Mouse (Mus musculus) natural killer cell, adult 2 months (primary cell): ENCODE measurements around the gene Atg9b.

Source experiments
- DNase-seq, 2 experiments: peaks; one replicate each; pipeline ENCODE4 v3.0.0; 2022; ENCODE audit warnings: low spot score in 2 of 2

The Atg9b gene

DNA sequence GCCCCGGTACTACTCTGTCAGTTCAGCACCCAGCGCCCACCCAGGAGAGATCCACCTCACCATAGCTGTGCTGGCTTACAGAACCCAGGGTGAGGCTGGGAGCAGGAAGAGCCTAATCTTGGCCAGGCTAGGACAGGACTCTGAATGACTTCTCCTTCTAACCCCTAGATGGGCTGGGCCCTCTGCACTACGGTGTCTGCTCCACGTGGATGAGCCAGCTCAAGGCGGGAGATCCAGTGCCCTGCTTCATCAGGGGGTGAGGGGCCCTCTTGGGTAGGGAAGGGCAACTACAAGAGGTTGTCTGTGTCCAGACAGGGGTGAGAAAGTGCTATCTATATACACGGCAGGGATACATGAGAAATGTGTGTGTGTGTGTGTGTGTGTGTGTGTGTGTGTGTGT is 10.5 kb downstream of the Atg9b start:
- DNase-seq, result no peak

DNA sequence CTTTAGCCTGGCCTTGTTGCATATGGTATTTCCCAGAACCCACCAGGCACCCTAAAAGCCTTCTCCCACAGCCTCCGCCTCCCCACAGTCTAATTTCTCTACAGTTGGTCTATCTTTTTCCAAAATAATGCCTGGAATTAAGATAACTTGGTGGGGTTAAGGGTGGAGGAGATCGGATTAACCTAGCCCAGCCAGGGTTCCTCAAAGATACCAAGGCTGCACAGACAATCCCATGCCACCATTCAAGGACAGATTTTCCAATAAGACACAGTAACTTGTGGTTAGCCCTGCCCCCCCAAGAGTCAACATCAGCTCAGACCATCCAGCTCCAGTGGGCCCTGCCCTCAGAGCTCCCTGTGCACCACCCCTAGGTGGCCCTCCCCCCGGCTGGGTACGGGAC is 11.4 kb downstream of the Atg9b start:
- no peak for DNase-seq

- no peak for DNase-seq
These were observed 12.4 kb downstream of the Atg9b start for GRCm38 (mm10) chr5:24379501-24379900.

DNA sequence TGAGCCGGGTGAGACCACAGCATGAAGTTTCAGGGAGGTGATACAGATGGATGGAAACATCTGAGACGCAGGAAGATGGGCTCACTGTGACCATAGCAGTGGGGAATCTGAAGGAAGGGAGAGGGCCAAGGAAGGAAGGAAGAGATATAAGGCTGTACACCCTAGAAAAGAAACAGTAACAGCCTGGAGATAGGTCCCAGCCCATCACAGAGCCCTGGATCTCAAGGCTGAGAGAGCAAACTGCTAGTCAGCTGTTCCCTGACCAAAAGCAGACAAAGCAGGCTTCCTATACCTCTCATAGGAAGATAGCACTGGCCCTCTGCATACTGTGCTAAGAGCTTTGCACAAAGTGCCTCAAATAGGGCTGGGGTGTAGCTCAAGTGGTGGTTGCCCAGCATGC is 13.2 kb downstream of the Atg9b start:
- no peak for DNase-seq

DNA sequence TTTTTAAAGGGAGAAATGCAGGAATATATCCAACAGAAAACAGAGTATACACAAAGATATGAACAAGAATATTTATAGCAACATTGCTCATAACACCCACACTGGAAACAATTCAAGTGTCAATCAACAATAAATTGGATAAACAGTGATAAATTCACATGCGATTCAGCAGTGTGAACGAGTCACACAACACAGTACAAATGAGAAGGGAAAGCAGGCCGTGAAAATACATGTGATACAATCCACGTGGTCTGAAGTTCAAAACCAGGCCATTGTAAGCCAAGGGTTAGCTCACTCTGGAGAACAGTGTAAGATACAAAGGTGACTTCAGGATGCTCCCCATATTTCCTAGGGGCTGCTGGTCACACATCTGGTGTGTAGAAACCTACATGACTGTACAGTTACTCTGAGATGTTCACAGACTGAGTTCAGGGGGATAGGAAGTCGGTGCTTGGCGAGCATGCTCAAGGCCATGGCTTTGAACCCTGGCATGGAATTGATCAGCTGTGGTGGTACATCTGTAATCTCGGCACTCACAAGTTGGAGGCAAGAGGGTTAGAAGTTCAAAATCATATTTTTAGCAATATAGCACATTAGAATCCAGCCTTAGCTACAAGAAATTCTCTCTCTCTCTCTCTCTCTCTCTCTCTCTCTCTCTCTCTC is 17.1 kb downstream of the Atg9b start:
- no peak for DNase-seq

- DNase-seq, result no peak
These were observed 17.7 kb downstream of the Atg9b start for GRCm38 (mm10) chr5:24374216-24374615.

- DNase-seq, result no peak
These were observed 18.1 kb downstream of the Atg9b start for GRCm38 (mm10) chr5:24373807-24374206.

DNA sequence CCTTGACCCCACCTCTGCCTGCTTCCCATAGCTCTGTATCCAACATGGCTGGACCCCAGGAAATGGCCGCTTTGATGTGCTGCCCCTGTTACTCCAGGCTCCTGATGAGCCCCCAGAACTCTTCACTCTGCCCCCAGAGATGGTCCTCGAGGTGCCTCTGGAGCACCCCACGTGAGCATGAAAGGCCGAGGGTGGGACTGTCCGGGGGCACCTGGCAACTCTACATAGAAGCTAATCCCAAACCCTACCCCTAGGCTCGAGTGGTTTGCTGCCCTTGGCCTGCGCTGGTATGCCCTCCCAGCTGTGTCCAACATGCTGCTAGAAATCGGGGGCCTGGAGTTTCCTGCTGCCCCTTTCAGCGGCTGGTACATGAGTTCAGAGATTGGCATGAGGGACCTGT is 22.2 kb downstream of the Atg9b start:
- DNase-seq, result no peak

- no peak for DNase-seq
These were observed 25.5 kb downstream of the Atg9b start for GRCm38 (mm10) chr5:24366426-24366825.

GRCm38 (mm10) chr5:24365528-24365927 is 26.4 kb downstream of the Atg9b start:
- no peak for DNase-seq

DNA sequence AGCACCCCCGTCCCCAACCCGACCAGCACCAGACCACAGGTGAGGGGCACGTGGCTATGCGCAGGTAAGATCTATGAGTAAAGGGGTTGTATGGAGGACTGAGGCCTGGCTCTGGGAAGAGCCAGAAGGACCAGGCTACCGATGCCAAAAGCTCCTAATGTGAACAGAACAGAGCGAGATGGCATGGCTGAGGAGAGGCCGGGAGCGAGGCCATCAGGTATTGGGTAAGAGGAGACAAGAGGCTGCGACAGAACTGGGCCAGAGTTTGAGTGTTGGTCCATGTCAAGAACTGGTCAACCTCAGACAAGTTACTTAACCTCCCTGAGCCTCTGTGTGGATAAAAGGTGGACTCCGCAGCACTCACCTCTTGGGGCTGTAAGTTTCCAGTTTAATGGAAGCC is 27.0 kb downstream of the Atg9b start:
- no peak for DNase-seq

DNA sequence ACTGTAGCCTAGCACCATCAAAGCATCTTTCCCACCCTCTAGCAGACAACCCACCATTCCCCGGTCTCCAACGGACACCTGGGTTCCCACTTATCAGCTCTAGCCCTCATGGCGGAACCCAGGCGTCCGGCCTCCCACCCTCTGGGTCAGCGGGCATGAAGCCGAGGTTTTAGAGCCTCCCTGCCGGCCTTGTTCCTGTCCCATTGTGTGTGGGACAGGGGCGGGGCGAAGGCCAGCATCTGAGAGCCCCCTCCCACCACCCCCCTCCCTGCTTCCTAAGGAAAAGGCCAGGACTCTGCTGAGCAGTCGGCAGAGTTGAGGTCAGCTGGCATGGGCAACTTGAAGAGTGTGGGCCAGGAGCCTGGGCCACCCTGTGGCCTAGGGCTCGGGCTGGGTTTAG is 27.4 kb downstream of the Atg9b start, which contains the start of gene Nos3:
Gene Nos3 (plus strand): TSS at position 303 of the 400 bp plus-strand sequence.
- DNase-seq, result no peak

DNA sequence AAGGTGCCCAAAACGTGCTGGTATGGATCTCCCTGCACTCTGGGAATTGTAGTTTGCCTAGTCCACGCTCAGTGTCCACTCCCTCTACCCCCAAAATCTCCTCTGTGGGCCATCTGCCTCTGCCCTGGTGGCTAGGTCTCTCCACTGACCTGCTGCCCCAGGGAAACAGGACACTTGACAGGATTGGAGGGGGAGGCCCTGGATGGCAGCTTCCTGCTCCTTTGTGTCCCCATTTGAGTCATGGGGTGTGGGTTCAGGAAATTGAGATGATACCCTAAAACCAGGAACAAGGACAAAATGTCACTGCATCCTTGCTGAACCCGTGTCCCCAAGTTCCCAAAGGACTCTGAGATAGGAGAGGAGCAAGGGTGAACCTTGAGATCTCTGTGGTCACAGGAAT is 27.9 kb downstream of the Atg9b start:
- no peak for DNase-seq

DNA sequence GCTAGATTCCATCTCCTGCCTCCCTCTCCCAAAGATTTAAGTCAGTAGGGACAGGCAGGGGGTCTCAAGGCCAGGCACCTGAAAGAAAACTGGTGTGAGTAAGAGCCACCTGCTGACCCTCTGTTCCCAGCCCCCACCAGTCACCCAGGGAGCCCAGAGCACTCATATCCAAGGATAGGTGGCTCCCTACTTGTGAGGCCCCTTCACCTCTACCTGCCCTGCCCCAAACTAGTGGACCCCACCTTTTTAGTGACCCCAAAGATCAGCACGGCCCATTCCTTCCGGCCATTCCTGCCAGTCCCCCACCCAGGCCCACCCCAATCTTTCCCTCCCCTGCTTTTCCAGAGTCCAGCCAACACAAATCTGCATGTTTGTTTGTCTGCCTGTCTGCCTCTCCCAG is 28.5 kb downstream of the Atg9b start:
- no peak for DNase-seq

DNA sequence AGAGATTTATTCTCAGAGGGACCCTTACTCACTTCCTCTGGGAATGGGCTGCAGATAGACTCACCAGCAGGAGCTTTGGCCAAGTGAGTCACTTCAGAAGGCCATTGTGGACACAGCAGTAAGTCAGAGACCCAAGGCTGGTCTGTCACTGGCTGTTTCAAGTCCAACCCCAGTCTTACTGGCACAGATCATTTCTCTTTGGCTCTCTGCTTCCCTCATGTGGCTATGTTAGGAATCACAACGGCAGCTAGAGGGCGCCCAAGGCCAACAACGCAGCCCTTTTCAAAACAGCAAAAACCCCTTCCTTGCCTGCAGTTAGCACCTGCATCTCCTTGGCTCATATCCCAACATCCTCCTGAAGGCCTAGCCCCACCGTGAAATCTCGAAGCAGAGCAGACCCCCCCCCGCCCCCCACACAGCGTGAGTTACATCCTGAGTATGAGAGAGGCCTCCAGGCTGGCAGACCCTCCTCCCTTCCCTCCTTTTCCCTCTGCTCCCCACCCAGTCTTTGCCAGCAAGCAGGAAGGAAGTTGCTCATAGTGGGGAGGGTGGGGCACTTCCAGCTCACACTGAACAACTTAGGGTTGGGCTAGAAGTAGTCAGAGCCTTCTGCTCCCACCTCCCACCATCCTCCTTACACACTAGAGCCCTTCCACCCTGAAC is 31.0 kb downstream of the Atg9b start:
- DNase-seq, result peak; percentile 65 to 73

GRCm38 (mm10) chr5:24357461-24357860 is 34.5 kb downstream of the Atg9b start:
- DNase-seq, result peak; percentile 13 to 50

DNA sequence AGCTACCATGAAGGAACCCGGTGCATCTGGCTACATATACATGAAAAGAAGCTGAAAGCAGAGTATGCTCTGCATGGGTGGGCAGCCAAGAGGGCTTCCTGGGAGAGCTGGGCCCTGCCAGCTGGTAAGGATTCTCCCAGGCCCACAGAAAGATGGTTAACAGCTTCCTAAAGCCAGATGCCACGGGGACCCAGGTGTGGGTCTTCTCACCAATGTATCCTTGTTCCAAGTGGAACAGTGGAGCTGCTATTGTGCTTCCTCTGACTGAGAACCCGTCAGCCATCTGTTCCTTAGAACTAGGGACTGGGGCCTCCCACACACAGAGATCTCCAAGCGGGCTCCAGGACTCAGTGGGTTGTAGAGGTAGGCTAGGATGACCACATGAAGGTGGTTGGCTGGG is 35.2 kb downstream of the Atg9b start:
- no peak for DNase-seq

DNA sequence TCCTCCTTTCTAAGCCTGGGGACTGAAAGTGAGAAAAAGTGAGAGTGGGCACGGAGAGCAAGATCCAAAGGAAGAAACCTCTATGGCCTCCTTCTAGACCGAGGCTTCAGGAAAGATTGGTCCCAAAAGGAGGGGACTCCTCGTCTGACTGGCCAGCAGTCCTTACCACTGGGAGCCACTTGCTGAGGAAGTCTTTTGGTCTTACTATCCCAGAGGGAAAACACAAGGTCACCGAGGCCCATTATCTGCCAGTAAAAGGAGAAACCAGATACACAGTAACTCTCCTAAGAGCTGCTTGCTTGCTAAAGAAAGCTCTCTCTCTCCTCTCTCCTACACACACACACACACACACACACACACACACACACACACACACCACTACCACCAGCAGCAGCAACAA is 38.6 kb downstream of the Atg9b start:
- no peak for DNase-seq

GRCm38 (mm10) chr5:24352251-24352859 is 39.6 kb downstream of the Atg9b start:
- no peak for DNase-seq

DNA sequence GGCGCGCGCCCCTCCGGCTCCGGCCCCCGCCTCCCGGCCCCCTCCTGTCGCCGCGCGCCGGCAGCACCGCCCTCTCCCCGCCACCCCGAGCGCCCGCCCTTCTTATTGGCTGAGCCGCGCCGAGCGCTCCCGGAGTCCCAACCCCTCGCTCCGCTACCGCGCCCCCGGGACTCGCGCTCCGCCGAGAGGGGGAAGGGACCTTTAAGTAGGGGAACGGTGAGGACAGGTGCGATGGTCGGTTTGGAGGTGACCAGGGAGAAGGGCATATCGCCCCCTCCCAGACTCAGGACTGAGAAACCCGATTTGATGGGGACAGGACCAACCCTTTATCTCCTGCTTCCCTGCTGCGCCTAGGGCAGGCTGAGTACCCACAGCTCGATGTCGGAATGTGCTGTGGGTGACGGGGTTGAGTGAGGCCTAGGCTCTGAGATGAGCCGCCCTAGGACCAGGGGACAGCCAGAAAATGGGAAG is 40.2 kb downstream of the Atg9b start:
- no peak for DNase-seq

- DNase-seq, result no peak
These were observed 40.7 kb downstream of the Atg9b start, which contains the start of gene Kcnh2 for GRCm38 (mm10) chr5:24351278-24351677. TSS of gene Kcnh2 (minus strand) at chr5:24351604.

DNA sequence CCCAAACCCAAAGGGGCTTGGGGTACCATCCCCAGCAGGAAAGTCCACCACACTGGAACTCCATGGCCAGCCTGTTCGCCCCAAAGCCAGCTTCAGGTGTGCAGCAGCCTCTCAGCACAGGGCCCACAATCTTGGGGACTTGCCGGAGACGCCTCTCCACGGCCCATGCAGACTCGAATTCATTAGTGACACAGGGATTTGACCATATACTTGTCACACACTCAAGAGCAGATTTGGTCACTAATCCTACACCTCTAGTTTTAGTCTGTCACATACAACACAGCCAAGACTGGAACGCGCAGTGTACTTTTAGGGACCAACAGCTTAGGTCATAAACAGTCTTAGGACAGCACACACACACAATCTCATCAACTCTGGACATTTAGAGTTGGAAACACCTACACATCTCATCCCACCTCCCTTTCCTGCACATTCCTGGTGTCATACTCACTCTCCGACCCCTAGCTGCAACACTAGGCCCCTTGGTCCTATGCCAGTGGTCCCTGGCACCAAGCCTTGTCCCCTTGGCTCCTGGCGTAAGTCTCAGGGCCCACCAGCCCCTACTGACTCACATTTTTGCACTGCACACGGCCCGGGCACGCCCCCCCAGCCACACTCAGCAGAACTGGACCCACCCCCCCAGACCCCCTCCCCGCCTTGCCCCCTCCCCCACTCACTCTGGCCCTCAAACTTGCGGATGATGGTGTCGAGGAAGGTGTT is 41.3 kb downstream of the Atg9b start:
- no peak for DNase-seq
